Mouse (Mus musculus) stomach, postnatal 0 days (tissue): Measurements from ENCODE around the gene Lclat1.

Experiments
- CTCF ChIP-seq: IDR thresholded peaks from 2 replicates; pipeline ENCODE4 v1.5.1; 2016; ENCODE audit warnings: antibody characterized with exemption, low read depth, mild to moderate bottlenecking, moderate library complexity
- EP300 ChIP-seq: optimal IDR thresholded peaks from 2 replicates; pipeline ENCODE3; 2016; ENCODE audit warnings: antibody characterized with exemption

DNA sequence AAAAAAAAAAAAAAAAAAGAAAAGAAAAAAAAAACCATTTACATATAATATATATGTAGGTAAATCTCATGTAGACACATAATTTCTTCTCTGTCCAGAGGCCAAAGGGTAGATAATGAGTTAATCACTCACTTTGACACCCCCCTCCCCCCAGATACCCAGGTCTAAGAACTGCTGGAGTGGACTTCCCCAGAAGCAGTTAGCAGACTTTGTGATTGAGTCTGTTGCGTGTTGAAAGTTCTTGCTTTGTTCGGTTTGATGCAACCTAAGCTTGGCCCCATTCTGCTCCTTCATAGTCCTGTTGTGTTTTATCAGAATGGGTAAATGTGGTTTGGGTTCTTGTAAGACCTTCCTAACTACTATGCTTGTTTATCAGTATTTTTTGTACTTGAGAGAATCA lies 45.9 kb downstream of the Lclat1 start:
- TF ChIP-seq CTCF = no peak
- TF ChIP-seq EP300 = no peak
